Mouse (Mus musculus) lung, embryonic 14.5 days (tissue): ENCODE results near the gene Unc45b. TPM values are rescaled to one million over a fixed set of nuclear protein-coding genes. Genes with fewer than 3 reads are reported as not detected.

Source experiments
- ATAC-seq: fragments of 200-750 bp; cut with Nextera tagmentation; 2 replicates; pipeline ENCODE4 v1.8.0; 2017; ENCODE audit warnings: mild to moderate bottlenecking, moderate TSS enrichment, moderate library complexity; ENCODE audit not compliant: insufficient read depth
- DNase-seq: peaks from one replicate; pipeline ENCODE4 v3.0.0-alpha.2; 2015
- H3K27ac ChIP-seq: fragments of 300-500 bp; sonication (generic); 2 replicates; pipeline ENCODE4 v1.5.1; 2014; ENCODE audit warnings: low read depth, mild to moderate bottlenecking, moderate library complexity
- H3K27me3 ChIP-seq: fragments of 300-500 bp; sonication (generic); 2 replicates; pipeline ENCODE4 v1.6.1; 2014; ENCODE audit warnings: low read length, control low read depth; ENCODE audit not compliant: insufficient read depth
- H3K36me3 ChIP-seq: fragments of 300-500 bp; sonication (generic); 2 replicates; pipeline ENCODE4 v1.6.1; 2014; ENCODE audit warnings: control low read depth; ENCODE audit not compliant: insufficient read depth
- H3K4me1 ChIP-seq: fragments of 300-500 bp; sonication (generic); 2 replicates; pipeline ENCODE4 v1.6.1; 2014; ENCODE audit warnings: antibody characterized with exemption, control low read depth; ENCODE audit not compliant: insufficient read depth
- H3K4me2 ChIP-seq: fragments of 300-500 bp; sonication (generic); 2 replicates; pipeline ENCODE4 v1.6.1; 2014; ENCODE audit warnings: mild to moderate bottlenecking
- H3K4me3 ChIP-seq: fragments of 300-500 bp; sonication (generic); 2 replicates; pipeline ENCODE4 v1.5.1; 2014; ENCODE audit warnings: low read depth, low read length
- H3K9ac ChIP-seq: fragments of 300-500 bp; sonication (generic); 2 replicates; pipeline ENCODE4 v1.6.1; 2014
- H3K9me3 ChIP-seq: fragments of 300-500 bp; sonication (generic); 2 replicates; pipeline ENCODE4 v1.6.1; 2016; ENCODE audit warnings: low read depth, low read length, control low read depth
- CTCF ChIP-seq: IDR thresholded peaks from 2 replicates; pipeline ENCODE4 v1.5.1; 2016; ENCODE audit warnings: antibody characterized with exemption, low read depth
- WGBS: fragments of 180-500 bp; shearing (Covaris S2); extraction: QIAGEN DNeasy Blood & Tissue Kit; methylation state at CpG from one replicate; pipeline ENCODE4 v1.1.7; 2014; 5-methylcytosine and 5-hydroxymethylcytosine counted together
- polyA plus RNA-seq: library from polyadenylated mRNA; unstranded; fragments of >200 nt; fragmentation: Nextera tagmentation; extraction: Ambion mirVana; gene quantifications from 2 replicates; pipeline ENCODE4 v1.2.1, GENCODE M21; 2014

The Unc45b gene
- 5.6 and 7.8 TPM in 2 replicates for polyA plus RNA-seq

- DNase-seq, result no peak
- no peak within 1 kb of the TSS for H3K9ac ChIP-seq
- no peak within 1 kb of the TSS for H3K4me3 ChIP-seq
- 76% methylated on average over 4 of the region's 4 CpGs for WGBS
- peaks cover 16% of the 10 kb centered on the region; the same call in 1 of the 2 replicates for H3K36me3 ChIP-seq
- H3K27me3 ChIP-seq, result no peaks in the 10 kb centered on the region
- H3K4me1 ChIP-seq, result 0 out of 2 replicates have a peak, but pooled peaks cover 4% of the 10 kb centered on the region
- ATAC-seq, result no peak
- no peak within 1 kb of the TSS for H3K4me2 ChIP-seq
- no peaks in the 10 kb centered on the region for H3K9me3 ChIP-seq
- H3K27ac ChIP-seq, result no peak within 1 kb of the TSS
- TF ChIP-seq CTCF, result no peak
Measured at GRCm38 (mm10) chr11:82910250-82910649, at the start of gene Unc45b. TSS of gene Unc45b (plus strand) at chr11:82910550.

DNA sequence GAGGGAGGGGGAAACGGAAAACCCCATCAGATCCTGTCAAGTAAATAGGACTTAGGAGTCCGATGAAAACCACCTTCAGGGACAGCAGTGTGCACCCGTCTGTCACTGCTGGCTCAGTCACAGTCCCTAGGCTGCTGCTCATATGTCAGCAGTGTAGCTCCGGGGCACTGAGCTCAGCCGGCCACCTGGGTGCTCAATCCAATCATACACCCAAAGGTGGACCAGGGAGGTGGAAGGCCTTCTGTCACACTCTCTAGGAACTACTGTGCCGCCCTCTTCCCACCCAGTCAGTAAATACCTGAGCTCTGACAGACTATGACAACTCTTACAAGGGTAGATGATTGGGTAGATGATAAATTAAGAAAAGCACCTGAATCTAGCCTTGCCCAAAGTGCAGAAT is 49.6 kb upstream of the Unc45b start:
- 76% methylated on average over 6 of the region's 6 CpGs for WGBS
- Histone ChIP-seq H3K4me3 (no peak overlapping the region), H3K9me3 (no peaks in the 10 kb centered on the region), H3K27ac (no peak overlapping the region), H3K27me3 (no peaks in the 10 kb centered on the region), H3K36me3 (no peaks in the 10 kb centered on the region), H3K9ac (no peak overlapping the region), H3K4me1 (no peaks in the 10 kb centered on the region), H3K4me2 (no peak overlapping the region)
- ATAC-seq (no peak), DNase-seq (no peak)
- TF ChIP-seq CTCF, result no peak

- no peaks in the 10 kb centered on the region for H3K4me1 ChIP-seq
- H3K36me3 ChIP-seq, result no peaks in the 10 kb centered on the region
- WGBS, result 64% methylated on average over 8 of the region's 8 CpGs
- H3K27me3 ChIP-seq, result no peaks in the 10 kb centered on the region
- DNase-seq (no peak), ATAC-seq (no peak)
- no peak overlapping the region for H3K27ac ChIP-seq
- no peak overlapping the region for H3K9ac ChIP-seq
- no peaks in the 10 kb centered on the region for H3K9me3 ChIP-seq
- no peak overlapping the region for H3K4me3 ChIP-seq
- no peak for TF ChIP-seq CTCF
- no peak overlapping the region for H3K4me2 ChIP-seq
Measured at GRCm38 (mm10) chr11:82861558-82861957, 48.8 kb upstream of the Unc45b start.

GRCm38 (mm10) chr11:82862638-82863037 is 47.7 kb upstream of the Unc45b start:
- no peak for ATAC-seq
- Histone ChIP-seq H3K27ac (no peak overlapping the region), H3K4me3 (no peak overlapping the region), H3K9me3 (no peaks in the 10 kb centered on the region), H3K4me2 (no peak overlapping the region), H3K27me3 (no peaks in the 10 kb centered on the region), H3K4me1 (no peaks in the 10 kb centered on the region), H3K9ac (no peak overlapping the region), H3K36me3 (no peaks in the 10 kb centered on the region)
- TF ChIP-seq CTCF, result no peak
- no peak for DNase-seq
- WGBS, result 79% methylated on average over 9 of the region's 9 CpGs

DNA sequence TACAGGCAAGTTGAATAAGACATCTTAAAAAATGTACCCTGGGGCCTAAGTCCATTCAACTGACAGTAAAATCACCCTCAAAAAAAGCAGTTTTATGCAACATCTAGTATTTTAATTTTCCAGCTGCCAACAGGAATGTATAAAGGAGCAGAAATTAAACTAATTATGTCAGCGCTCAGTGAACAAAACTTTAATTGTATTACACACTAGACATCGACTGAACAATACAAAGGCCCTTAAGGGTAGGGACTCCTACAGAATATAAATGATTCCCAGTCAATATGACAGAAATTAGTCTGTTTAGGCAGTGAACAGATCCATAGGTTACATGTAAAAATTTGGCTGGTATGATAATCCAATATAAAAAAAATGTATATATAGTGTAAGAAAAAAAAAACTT is 47.3 kb upstream of the Unc45b start:
- WGBS, result 83% methylated on average over 2 of the region's 2 CpGs
- no peak for TF ChIP-seq CTCF
- DNase-seq (no peak), ATAC-seq (no peak)
- Histone ChIP-seq H3K27me3 (no peaks in the 10 kb centered on the region), H3K9me3 (no peaks in the 10 kb centered on the region), H3K4me2 (no peak overlapping the region), H3K4me1 (no peaks in the 10 kb centered on the region), H3K36me3 (no peaks in the 10 kb centered on the region), H3K27ac (no peak overlapping the region), H3K4me3 (no peak overlapping the region), H3K9ac (no peak overlapping the region)

GRCm38 (mm10) chr11:82863488-82863931 is 46.8 kb upstream of the Unc45b start:
- no peak for DNase-seq
- H3K4me2 ChIP-seq, result no peak overlapping the region
- 51% methylated on average over 4 of the region's 4 CpGs for WGBS

GRCm38 (mm10) chr11:82865957-82866356 is 44.4 kb upstream of the Unc45b start:
- DNase-seq, result no peak
- TF ChIP-seq CTCF, result no peak
- Histone ChIP-seq H3K4me1 (no peaks in the 10 kb centered on the region), H3K9me3 (no peaks in the 10 kb centered on the region), H3K27me3 (no peaks in the 10 kb centered on the region), H3K27ac (no peak overlapping the region), H3K36me3 (no peaks in the 10 kb centered on the region), H3K4me2 (no peak overlapping the region), H3K9ac (no peak overlapping the region), H3K4me3 (no peak overlapping the region)
- ATAC-seq, result no peak
- WGBS, result 82% methylated on average over 10 of the region's 10 CpGs

More at GRCm38 (mm10) chr11:82863488-82863931, 46.8 kb upstream of the Unc45b start:
- no peaks in the 10 kb centered on the region for H3K36me3 ChIP-seq
- no peak overlapping the region for H3K9ac ChIP-seq
- no peaks in the 10 kb centered on the region for H3K27me3 ChIP-seq
- no peak overlapping the region for H3K4me3 ChIP-seq
- H3K27ac ChIP-seq, result no peak overlapping the region
- ATAC-seq, result no peak
- no peaks in the 10 kb centered on the region for H3K9me3 ChIP-seq
- no peak for TF ChIP-seq CTCF
- H3K4me1 ChIP-seq, result no peaks in the 10 kb centered on the region
